Mouse (Mus musculus): ENCODE results near the gene Prss27. TPM values are rescaled to one million over a fixed set of nuclear protein-coding genes. Genes with fewer than 3 reads are reported as not detected.
"Not testable (repeated sequence)": the region's sequence is repeated elsewhere in the genome, so short reads cannot be mapped to it uniquely, and the experiment has no call there.

Gene Prss27
- polyA plus RNA-seq, 2 experiments = 1.4 to 1.5 TPM

DNA sequence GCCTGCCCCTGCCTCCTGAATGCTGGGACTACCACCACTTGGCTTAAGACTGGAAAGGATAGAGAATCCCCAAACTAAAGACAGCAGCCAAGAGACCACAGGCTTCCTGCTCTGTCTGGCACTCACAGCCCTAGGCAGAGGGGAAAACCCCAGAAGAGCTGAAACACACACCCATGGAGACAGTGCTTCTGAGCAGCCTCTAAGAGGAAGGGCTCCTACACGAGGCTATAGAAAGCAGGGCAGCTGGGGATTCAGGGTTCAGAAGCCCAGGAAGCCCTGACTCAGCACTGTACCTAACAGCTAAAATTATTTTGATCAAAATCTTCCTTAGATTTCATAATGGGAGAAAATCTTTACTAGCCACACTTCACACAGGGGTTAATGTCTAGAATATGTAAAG is 46.6 kb downstream of the Prss27 start:
- no peak overlapping the region for H3K4me3 ChIP-seq (replicated peaks; ENCODE audit: low read length)
- H3K27ac ChIP-seq (replicated peaks; ENCODE audit: low read depth, low read length) = no peak overlapping the region
- no peak overlapping the region for H3K9ac ChIP-seq (ENCODE audit: low read depth, low read length, severe bottlenecking)
- H3K9me3 ChIP-seq (ENCODE audit: control insufficient read depth, low read length) = no peaks in the 10 kb centered on the region
- no peak for TF ChIP-seq POLR2A (IDR thresholded peaks at IDR 0.05; ENCODE audit: borderline replicate concordance, extremely low read depth, insufficient read depth, insufficient read length)
- DNase-seq (ENCODE audit: low spot score) (no peak), ATAC-seq (ENCODE audit: low FRiP score, low read depth) (no peak)
- H3K4me1 ChIP-seq (ENCODE audit: control insufficient read depth, insufficient read depth, low read length) = no peaks in the 10 kb centered on the region
- WGBS = 54% methylated on average over 1 of the region's 1 CpGs
- H3K27me3 ChIP-seq (ENCODE audit: control insufficient read depth, insufficient read depth, low read length) = no peaks in the 10 kb centered on the region
- H3K4me2 ChIP-seq (replicated peaks; ENCODE audit: low read depth, low read length, severe bottlenecking) = no peak overlapping the region
- H3K36me3 ChIP-seq (ENCODE audit: control insufficient read depth, insufficient read depth, low read length) = peaks cover 65% of the 10 kb centered on the region

DNA sequence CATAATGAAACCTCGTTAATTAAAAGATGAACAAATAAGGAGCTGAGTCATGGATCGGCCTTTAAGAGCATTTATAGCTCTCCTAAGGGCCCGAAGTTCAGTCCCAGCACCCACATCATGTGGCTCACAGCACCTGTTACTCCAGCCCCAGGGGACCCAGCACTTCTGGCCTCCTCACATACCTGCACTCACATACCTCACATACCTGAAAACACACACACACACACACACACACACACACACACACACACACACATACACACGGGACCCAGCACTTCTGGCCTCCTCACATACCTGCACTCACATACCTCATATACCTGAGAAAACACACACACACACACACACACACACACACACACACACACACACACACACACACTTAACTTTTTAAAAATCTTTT is 48.5 kb downstream of the Prss27 start:
- H3K27me3 ChIP-seq (ENCODE audit: control insufficient read depth, insufficient read depth, low read length); H3K9ac ChIP-seq (ENCODE audit: low read depth, low read length, severe bottlenecking); DNase-seq (ENCODE audit: low spot score); H3K27ac ChIP-seq (replicated peaks; ENCODE audit: low read depth, low read length); H3K9me3 ChIP-seq (ENCODE audit: control insufficient read depth, low read length); H3K4me1 ChIP-seq (ENCODE audit: control insufficient read depth, insufficient read depth, low read length); ATAC-seq (ENCODE audit: low FRiP score, low read depth); H3K4me2 ChIP-seq (replicated peaks; ENCODE audit: low read depth, low read length, severe bottlenecking); H3K4me3 ChIP-seq (replicated peaks; ENCODE audit: low read length): not testable (repeated sequence)
- 70% methylated on average over 4 of the region's 4 CpGs for WGBS
- H3K36me3 ChIP-seq (ENCODE audit: control insufficient read depth, insufficient read depth, low read length) = peaks cover 63% of the 10 kb centered on the region

GRCm38 (mm10) chr17:24090575-24090974 is 52.6 kb downstream of the Prss27 start:
- TF ChIP-seq POLR2A (IDR thresholded peaks at IDR 0.05; ENCODE audit: borderline replicate concordance, extremely low read depth, insufficient read depth, insufficient read length) = no peak
- DNase-seq (ENCODE audit: low spot score) (no peak), ATAC-seq (ENCODE audit: low FRiP score, low read depth) (no peak)
- H3K9me3 ChIP-seq (ENCODE audit: control insufficient read depth, low read length) = no peaks in the 10 kb centered on the region
- H3K4me1 ChIP-seq (ENCODE audit: control insufficient read depth, insufficient read depth, low read length) = no peaks in the 10 kb centered on the region
- no peak overlapping the region for H3K9ac ChIP-seq (ENCODE audit: low read depth, low read length, severe bottlenecking)
- no peak overlapping the region for H3K4me3 ChIP-seq (replicated peaks; ENCODE audit: low read length)
- H3K4me2 ChIP-seq (replicated peaks; ENCODE audit: low read depth, low read length, severe bottlenecking) = no peak overlapping the region
- H3K27ac ChIP-seq (replicated peaks; ENCODE audit: low read depth, low read length) = no peak overlapping the region
- peaks cover 75% of the 10 kb centered on the region for H3K36me3 ChIP-seq (ENCODE audit: control insufficient read depth, insufficient read depth, low read length)
- no peaks in the 10 kb centered on the region for H3K27me3 ChIP-seq (ENCODE audit: control insufficient read depth, insufficient read depth, low read length)
- 97% methylated on average over 1 of the region's 1 CpGs for WGBS

Small RNAs within 50 kb of the gene (microRNA-seq; reads per million reads assigned to microRNA genes)
- not detected for gene Gm27700

Other genes starting within 250 kb of the Prss27 start
- 654 and 850 TPM in 2 replicates for gene Srrm2, start 247.6 kb upstream of the Prss27 start, polyA plus RNA-seq (2012; rRNA removed)
- 406 and 466 TPM in 2 replicates for gene Srrm2, start 247.6 kb upstream of the Prss27 start, polyA plus RNA-seq (2014; fragmentation: Nextera tagmentation; extraction: Ambion mirVana)
- 739 and 935 TPM in 2 replicates for gene Elob, start 209.0 kb upstream of the Prss27 start, polyA plus RNA-seq (2012; rRNA removed)
- 1,204 and 1,221 TPM in 2 replicates for gene Elob, start 209.0 kb upstream of the Prss27 start, polyA plus RNA-seq (2014; fragmentation: Nextera tagmentation; extraction: Ambion mirVana)
- gene Prss33, start 202.1 kb upstream of the Prss27 start, polyA plus RNA-seq (2012; rRNA removed) = 0.12 and 0.14 TPM in 2 replicates
- not detected in 2 replicates for gene Prss33, start 202.1 kb upstream of the Prss27 start, polyA plus RNA-seq (2014; fragmentation: Nextera tagmentation; extraction: Ambion mirVana)
- 0.06 TPM in 1 of 2 replicates, not detected in the other for gene Prss32, start 194.3 kb upstream of the Prss27 start, polyA plus RNA-seq (2012; rRNA removed)
- not detected in 2 replicates for gene Prss32, start 194.3 kb upstream of the Prss27 start, polyA plus RNA-seq (2014; fragmentation: Nextera tagmentation; extraction: Ambion mirVana)
- 1.6 and 2.1 TPM in 2 replicates for gene Prss41, start 194.0 kb upstream of the Prss27 start, polyA plus RNA-seq (2012; rRNA removed)
- gene Prss41, start 194.0 kb upstream of the Prss27 start, polyA plus RNA-seq (2014; fragmentation: Nextera tagmentation; extraction: Ambion mirVana) = 0.28 and 0.78 TPM in 2 replicates
- gene Prss21, start 170.1 kb upstream of the Prss27 start, polyA plus RNA-seq (2012; rRNA removed) = not detected in 2 replicates
- not detected in 2 replicates for gene Prss21, start 170.1 kb upstream of the Prss27 start, polyA plus RNA-seq (2014; fragmentation: Nextera tagmentation; extraction: Ambion mirVana)
- not detected in 2 replicates for gene Dcpp1, start 157.3 kb upstream of the Prss27 start, polyA plus RNA-seq (2012; rRNA removed)
- not detected in 2 replicates for gene Dcpp1, start 157.3 kb upstream of the Prss27 start, polyA plus RNA-seq (2014; fragmentation: Nextera tagmentation; extraction: Ambion mirVana)
- gene Dcpp2, start 157.3 kb upstream of the Prss27 start, polyA plus RNA-seq (2012; rRNA removed) = not detected in 2 replicates
- not detected in 2 replicates for gene Dcpp2, start 157.3 kb upstream of the Prss27 start, polyA plus RNA-seq (2014; fragmentation: Nextera tagmentation; extraction: Ambion mirVana)
- gene Dcpp3, start 120.7 kb upstream of the Prss27 start, polyA plus RNA-seq (2012; rRNA removed) = not detected in 2 replicates
- not detected in 2 replicates for gene Dcpp3, start 120.7 kb upstream of the Prss27 start, polyA plus RNA-seq (2014; fragmentation: Nextera tagmentation; extraction: Ambion mirVana)
- not detected in 2 replicates for gene Sbp, start 96.5 kb upstream of the Prss27 start, polyA plus RNA-seq (2012; rRNA removed)
- not detected in 2 replicates for gene Sbp, start 96.5 kb upstream of the Prss27 start, polyA plus RNA-seq (2014; fragmentation: Nextera tagmentation; extraction: Ambion mirVana)
- 0.24 TPM in 1 of 2 replicates, not detected in the other for gene Sbpl, start 82.9 kb upstream of the Prss27 start, polyA plus RNA-seq (2012; rRNA removed)
- gene Sbpl, start 82.9 kb upstream of the Prss27 start, polyA plus RNA-seq (2014; fragmentation: Nextera tagmentation; extraction: Ambion mirVana) = not detected in 2 replicates
- gene Prss30, start 57.6 kb upstream of the Prss27 start, polyA plus RNA-seq (2012; rRNA removed) = 0.06 TPM in 1 of 2 replicates, not detected in the other
- gene Prss30, start 57.6 kb upstream of the Prss27 start, polyA plus RNA-seq (2014; fragmentation: Nextera tagmentation; extraction: Ambion mirVana) = not detected in 2 replicates
- gene Prss22, start 40.0 kb upstream of the Prss27 start, polyA plus RNA-seq (2012; rRNA removed) = 0.54 and 0.72 TPM in 2 replicates
- 0.44 and 0.51 TPM in 2 replicates for gene Prss22, start 40.0 kb upstream of the Prss27 start, polyA plus RNA-seq (2014; fragmentation: Nextera tagmentation; extraction: Ambion mirVana)
- 60.2 and 72.4 TPM in 2 replicates for gene Kctd5, start 35.3 kb downstream of the Prss27 start, polyA plus RNA-seq (2012; rRNA removed)
- 57.8 and 63.5 TPM in 2 replicates for gene Kctd5, start 35.3 kb downstream of the Prss27 start, polyA plus RNA-seq (2014; fragmentation: Nextera tagmentation; extraction: Ambion mirVana)
- gene Pdpk1, start 112.8 kb downstream of the Prss27 start, polyA plus RNA-seq (2012; rRNA removed) = 18.7 and 21.6 TPM in 2 replicates
- gene Pdpk1, start 112.8 kb downstream of the Prss27 start, polyA plus RNA-seq (2014; fragmentation: Nextera tagmentation; extraction: Ambion mirVana) = 36.7 and 39.9 TPM in 2 replicates
- gene Amdhd2, start 125.6 kb downstream of the Prss27 start, polyA plus RNA-seq (2012; rRNA removed) = 31.2 and 39.6 TPM in 2 replicates
- gene Amdhd2, start 125.6 kb downstream of the Prss27 start, polyA plus RNA-seq (2014; fragmentation: Nextera tagmentation; extraction: Ambion mirVana) = 27.4 and 32.6 TPM in 2 replicates
- gene Atp6v0c, start 131.6 kb downstream of the Prss27 start, polyA plus RNA-seq (2012; rRNA removed) = 487 and 720 TPM in 2 replicates
- gene Atp6v0c, start 131.6 kb downstream of the Prss27 start, polyA plus RNA-seq (2014; fragmentation: Nextera tagmentation; extraction: Ambion mirVana) = 511 and 522 TPM in 2 replicates
- 31.9 and 52.5 TPM in 2 replicates for gene Tbc1d24, start 167.4 kb downstream of the Prss27 start, polyA plus RNA-seq (2012; rRNA removed)
- 6.3 and 8.0 TPM in 2 replicates for gene Tbc1d24, start 167.4 kb downstream of the Prss27 start, polyA plus RNA-seq (2014; fragmentation: Nextera tagmentation; extraction: Ambion mirVana)
- gene Ntn3, start 171.4 kb downstream of the Prss27 start, polyA plus RNA-seq (2012; rRNA removed) = 32.6 and 42.5 TPM in 2 replicates
- 14.5 and 19.8 TPM in 2 replicates for gene Ntn3, start 171.4 kb downstream of the Prss27 start, polyA plus RNA-seq (2014; fragmentation: Nextera tagmentation; extraction: Ambion mirVana)
- 35.4 and 39.2 TPM in 2 replicates for gene Tedc2, start 182.7 kb downstream of the Prss27 start, polyA plus RNA-seq (2012; rRNA removed)
- gene Tedc2, start 182.7 kb downstream of the Prss27 start, polyA plus RNA-seq (2014; fragmentation: Nextera tagmentation; extraction: Ambion mirVana) = 10.2 and 12.2 TPM in 2 replicates
- gene Ccnf, start 213.3 kb downstream of the Prss27 start, polyA plus RNA-seq (2012; rRNA removed) = 35.4 and 36.6 TPM in 2 replicates
- gene Ccnf, start 213.3 kb downstream of the Prss27 start, polyA plus RNA-seq (2014; fragmentation: Nextera tagmentation; extraction: Ambion mirVana) = 41.8 and 49.9 TPM in 2 replicates